7 mouse cellular contexts compared by ENCODE assay signal in genomic region chr16:94370173-94370914, GRCm38 (mm10). TPM values are rescaled to one million over a fixed set of nuclear protein-coding genes. Genes with fewer than 3 reads are reported as not detected.
DNase-seq lines count a peak whose midpoint lies in the region; ATAC-seq lines count a peak whose summit lies in the region.

Gene Ttc3, plus strand, starts transcription at chr16:94370618.

- no peaks in the 10 kb centered on the region for H3K9me3 ChIP-seq in intestine, embryonic 15.5 days
- no peaks in the 10 kb centered on the region for H3K9me3 ChIP-seq in midbrain, embryonic 10.5 days (replicated peaks)

- no peaks in the 10 kb centered on the region for H3K27me3 ChIP-seq in intestine, embryonic 15.5 days (replicated peaks)
- H3K27me3 ChIP-seq in midbrain, embryonic 10.5 days (ENCODE audit: low read depth, poor library complexity, severe bottlenecking) = no peaks in the 10 kb centered on the region

- no peaks in the 10 kb centered on the region for H3K36me3 ChIP-seq in intestine, embryonic 15.5 days
- H3K36me3 ChIP-seq in midbrain, embryonic 10.5 days = 0 out of 2 replicates have a peak, but pooled peaks cover 2% of the 10 kb centered on the region

- H3K4me1 ChIP-seq in intestine, embryonic 15.5 days (replicated peaks) = 0 out of 2 replicates have a peak, but pooled peaks cover 2% of the 10 kb centered on the region
- H3K4me1 ChIP-seq in midbrain, embryonic 10.5 days = peaks cover 49% of the 10 kb centered on the region

- under 1% methylated on average over 78 of the region's 79 CpGs for WGBS in intestine, embryonic 15.5 days
- WGBS in midbrain, embryonic 10.5 days = under 1% methylated on average over 78 of the region's 79 CpGs

- intact Hi-C loops in gastrocnemius, postnatal 36 days (cut with DNase I) = no loop called here
- intact Hi-C loops in left cerebral cortex, postnatal 25 days (cut with DNase I) = loop anchor here (1.0 kb wide), 2 partner anchors 57 to 156 kb away; partner anchors contain the start of genes Hlcs and Vps26c

- peak within 1 kb of the TSS; percentile 61 for H3K4me2 ChIP-seq in intestine, embryonic 15.5 days (replicated peaks)

- H3K9ac ChIP-seq in intestine, embryonic 15.5 days = peak within 1 kb of the TSS; percentile 97

- ATAC-seq in intestine, embryonic 15.5 days = peak; percentile 88

- peak; percentile 93 to 94 for DNase-seq in adrenal gland, adult 18-20 months (ENCODE audit: low spot score in 2 of 2)
- peak; percentile 97 for DNase-seq in embryo, embryonic 11 days
- DNase-seq in gastrocnemius, postnatal 36 days = peak; percentile 87 to 90
- peak; percentile 95 to 97 for DNase-seq in left cerebral cortex, postnatal 25 days (ENCODE audit: low spot score in 2 of 2)
- DNase-seq in midbrain, embryonic 10.5 days (ENCODE audit: low spot score) = peak; percentile 97
- peak; percentile 97 for DNase-seq in right cerebral cortex, postnatal 4 days

- peak within 1 kb of the TSS; percentile 99 for H3K27ac ChIP-seq in intestine, embryonic 15.5 days
- H3K27ac ChIP-seq in midbrain, embryonic 10.5 days (replicated peaks) = peak within 1 kb of the TSS; percentile 99

- H3K4me3 ChIP-seq in intestine, embryonic 15.5 days (replicated peaks) = peak within 1 kb of the TSS; percentile 92
- H3K4me3 ChIP-seq in midbrain, embryonic 10.5 days = peak within 1 kb of the TSS; percentile 91

RNA-seq across cellular contexts. Expression of gene Ttc3, which starts in this region (rescaled TPM):
- total RNA-seq in adrenal gland, adult 18-20 months (2021) = 100 to 1,000 TPM in 1 of 2 experiments, 10 to 100 TPM in 1; 93.2 to 101 TPM
- total RNA-seq in gastrocnemius, postnatal 36 days (2021) = 10 to 100 TPM; 46.6 to 55.2 TPM
- polyA plus RNA-seq in intestine, embryonic 15.5 days (2015; fragmentation: Nextera tagmentation; extraction: Ambion mirVana) = 134 and 183 TPM in 2 replicates
- total RNA-seq in left cerebral cortex, postnatal 25 days (2021) = 100 to 1,000 TPM; 933 to 947 TPM
- 327 and 391 TPM in 2 replicates for polyA plus RNA-seq in midbrain, embryonic 10.5 days (2016; fragmentation: Nextera tagmentation; extraction: Ambion mirVana)

Comparison
In these comparisons a context has a peak if more than half of its experiments do, and no peak if none do; other contexts are left out.
1. Peak in every context shown above with its lines: DNase-seq, ATAC-seq, H3K4me3 ChIP-seq and H3K27ac ChIP-seq.
2. RNA of gene Ttc3 (total RNA-seq): 933 to 947 TPM in left cerebral cortex, postnatal 25 days; 93.2 to 101 TPM in adrenal gland, adult 18-20 months and 46.6 to 55.2 TPM in gastrocnemius, postnatal 36 days; every median in the first group is over 4 times any median in the second.